Mouse (Mus musculus) testis, postnatal 10 days (tissue): ENCODE data around the gene Enpp6.
A peak's percentile ranks its signal among the peaks of the same experiment; 100 is the strongest.

Experiments used
- DNase-seq: peaks from one replicate; pipeline ENCODE4 v3.0.0; 2021; ENCODE audit warnings: low spot score

Gene Enpp6

DNA sequence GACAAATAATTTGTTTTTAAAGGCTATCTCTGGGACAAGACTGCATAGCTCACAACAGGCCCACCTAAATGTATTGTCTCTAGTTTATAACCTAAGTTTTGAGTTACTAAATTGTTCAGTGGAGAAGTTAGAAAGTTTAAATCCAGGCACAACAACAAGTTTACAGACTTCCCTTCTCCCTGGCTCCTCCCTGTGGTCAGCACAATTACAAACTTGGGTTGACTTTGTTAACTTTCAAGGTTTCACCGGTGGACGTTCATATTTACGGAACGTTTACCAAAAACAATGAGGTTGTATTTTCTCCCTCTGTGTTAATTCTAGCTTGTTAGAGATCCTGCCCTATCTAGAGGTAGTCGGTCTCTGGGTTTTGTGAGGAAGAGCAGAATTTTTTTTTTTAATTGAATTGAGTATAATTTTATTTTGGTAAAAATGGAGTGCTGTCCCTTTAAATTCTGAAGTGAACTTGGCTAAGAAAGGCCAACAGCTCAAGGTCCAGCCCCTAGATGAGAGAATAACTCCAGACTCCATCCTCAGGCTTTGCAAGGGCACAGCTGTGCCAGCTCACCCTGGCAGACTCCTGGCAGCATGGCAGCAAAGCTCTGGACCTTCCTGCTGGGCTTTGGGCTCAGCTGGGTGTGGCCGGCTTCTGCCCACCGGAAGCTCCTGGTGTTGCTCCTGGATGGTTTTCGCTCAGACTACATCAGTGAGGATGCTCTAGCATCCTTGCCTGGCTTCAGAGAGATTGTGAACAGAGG, at the start of gene Enpp6:
Gene Enpp6 (plus strand): TSS at position 502 of the 755 bp plus-strand sequence.
- no peak for DNase-seq

- peak; percentile 5 for DNase-seq
These were observed 48.5 kb upstream of the Enpp6 start for GRCm38 (mm10) chr8:46938218-46938617.

DNA sequence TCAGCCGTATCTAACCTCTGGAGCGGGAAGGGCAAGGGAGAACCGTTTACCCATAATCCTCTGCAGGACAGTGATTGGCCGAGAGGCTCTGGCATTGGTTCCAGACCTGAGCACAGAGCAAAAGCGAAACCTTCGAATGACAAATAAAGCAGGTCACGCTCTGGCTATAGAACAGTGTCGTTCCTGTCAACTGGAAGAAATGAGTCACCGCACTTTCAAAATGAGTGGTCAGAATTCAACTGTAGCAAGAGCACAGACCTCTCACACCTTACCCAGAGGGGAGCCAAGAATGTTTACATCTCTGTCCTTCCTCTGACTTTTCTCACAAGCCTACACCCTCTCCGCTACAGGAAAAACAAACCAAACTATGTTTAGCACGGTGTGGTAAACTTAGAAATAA, 45.4 kb upstream of the Enpp6 start:
- peak; percentile 23 for DNase-seq

- DNase-seq, result peak; percentile 27
These were observed 44.7 kb upstream of the Enpp6 start for GRCm38 (mm10) chr8:46941731-46942650.

DNA sequence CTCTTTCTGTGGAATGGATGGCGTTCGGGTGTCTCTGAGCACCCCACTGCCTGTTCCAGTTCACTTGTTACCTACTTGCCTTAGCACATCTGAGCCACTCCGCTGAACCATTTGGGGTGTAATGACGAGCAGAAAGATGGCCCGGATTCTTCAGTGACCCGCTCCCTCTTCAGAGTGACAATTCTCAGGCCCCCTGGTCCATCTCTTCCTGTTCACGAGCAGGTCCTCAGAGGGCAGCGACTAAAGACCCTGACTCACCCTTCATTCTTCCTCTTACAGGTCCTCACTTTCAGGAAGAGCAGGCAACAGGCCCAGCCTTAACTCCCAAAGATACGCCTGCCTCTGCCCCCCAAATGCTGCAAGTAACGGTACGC, 44.0 kb upstream of the Enpp6 start:
- peak; percentile 20 for DNase-seq

DNA sequence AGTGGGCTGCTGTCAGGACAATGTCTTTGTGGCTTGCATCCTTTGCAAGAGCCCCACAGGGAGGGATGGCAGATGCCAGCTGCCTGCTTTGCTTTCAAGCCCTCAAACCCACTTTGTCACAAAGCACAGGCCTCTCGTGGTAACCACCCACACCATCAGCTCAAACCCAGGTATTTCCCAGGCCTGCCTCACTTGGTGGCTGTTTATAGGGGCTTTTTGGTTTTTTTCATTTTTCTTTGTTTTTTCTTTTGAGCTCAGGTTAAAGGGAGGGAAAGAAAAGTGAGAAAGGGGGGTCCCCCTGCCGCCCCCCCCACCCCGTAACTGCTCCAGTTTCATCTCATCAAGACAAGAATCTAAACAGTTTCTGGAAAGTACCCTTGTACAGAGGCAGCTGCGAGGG, 43.4 kb upstream of the Enpp6 start:
- DNase-seq, result peak; percentile 19

DNA sequence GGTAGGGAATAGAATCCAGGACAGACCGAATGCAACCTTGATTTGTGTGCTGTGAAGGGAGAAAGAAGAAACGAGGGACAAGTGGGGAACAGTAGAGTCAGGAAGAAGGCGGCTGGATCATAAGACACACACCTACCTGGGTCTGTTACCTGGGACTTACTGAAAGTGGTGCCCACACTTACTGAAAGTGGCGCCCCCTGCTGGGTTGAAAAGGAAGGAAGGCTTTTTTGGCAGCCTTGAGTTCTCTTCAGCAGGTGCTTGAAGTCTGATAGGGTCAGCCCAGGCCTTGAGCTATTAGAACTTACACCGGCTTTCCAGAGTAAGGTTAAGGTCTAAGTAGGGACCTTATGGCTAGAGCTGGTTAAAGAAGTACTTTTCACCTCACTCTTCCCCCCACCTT, 40.5 kb upstream of the Enpp6 start:
- DNase-seq, result peak; percentile 60

DNA sequence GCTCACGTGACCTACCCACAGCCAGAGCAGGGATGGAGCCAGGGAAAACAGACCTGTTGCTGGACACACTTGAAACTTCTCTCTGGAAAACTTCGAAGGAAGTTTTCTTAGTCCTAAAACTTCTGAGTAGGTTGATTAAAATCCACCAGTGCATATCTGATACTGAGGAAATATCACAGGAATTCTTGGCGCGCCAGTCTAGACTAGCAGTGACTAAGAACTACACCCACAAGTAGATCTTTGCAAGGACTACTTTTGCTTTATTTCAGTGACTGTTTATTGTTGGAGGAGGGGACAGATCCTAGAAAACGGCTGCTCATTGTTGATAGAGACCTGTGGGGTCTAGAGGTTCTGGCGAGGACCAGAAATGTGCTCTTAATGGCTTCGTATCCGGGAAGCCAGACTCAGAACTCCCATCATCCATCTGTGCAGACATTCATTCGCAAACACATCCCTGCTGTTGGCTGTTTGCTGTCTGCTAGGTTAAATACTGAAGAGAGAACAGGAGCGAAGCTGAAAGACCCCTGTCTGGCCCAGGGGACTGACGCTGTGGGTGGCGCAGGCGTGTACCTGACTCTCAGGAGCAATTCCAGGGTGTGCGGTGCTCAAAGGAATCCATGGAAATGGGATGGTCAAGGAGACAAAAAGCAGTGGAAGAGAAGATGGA, 38.5 kb upstream of the Enpp6 start:
- DNase-seq, result no peak

GRCm38 (mm10) chr8:46953472-46953871, 33.2 kb upstream of the Enpp6 start:
- peak; percentile 89 for DNase-seq

GRCm38 (mm10) chr8:46962630-46963427, 23.9 kb upstream of the Enpp6 start:
- DNase-seq, result no peak

- DNase-seq, result no peak
These were observed 23.0 kb upstream of the Enpp6 start for GRCm38 (mm10) chr8:46963619-46964145.

DNA sequence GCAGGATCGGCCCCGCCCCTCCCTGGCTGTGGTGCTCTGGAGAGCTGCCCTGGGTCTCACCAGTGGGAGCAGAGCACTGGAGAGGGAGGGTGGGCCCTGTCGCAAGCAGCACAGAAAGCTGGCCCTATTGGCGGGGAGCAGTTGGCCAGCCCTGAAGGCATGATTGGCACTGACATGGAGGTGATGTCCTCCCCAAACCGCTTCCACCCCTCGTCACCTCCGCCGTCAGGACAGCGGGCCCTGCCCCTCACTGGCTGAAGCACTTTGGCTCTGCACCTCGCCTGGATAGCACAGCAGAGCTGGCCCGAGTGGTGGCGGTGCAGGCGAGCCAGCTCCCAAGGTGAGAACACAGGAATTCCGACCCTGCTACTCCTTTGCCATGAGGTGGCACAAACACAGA, 20.9 kb upstream of the Enpp6 start:
- DNase-seq, result no peak

- DNase-seq, result no peak
These were observed 18.0 kb upstream of the Enpp6 start for GRCm38 (mm10) chr8:46968721-46969120.

GRCm38 (mm10) chr8:46969386-46969785, 17.3 kb upstream of the Enpp6 start:
- no peak for DNase-seq

- no peak for DNase-seq
These were observed 9.3 kb upstream of the Enpp6 start for GRCm38 (mm10) chr8:46977376-46977775.

- no peak for DNase-seq
These were observed 4.5 kb upstream of the Enpp6 start for GRCm38 (mm10) chr8:46982166-46982565.

- no peak for DNase-seq
These were observed 3.9 kb upstream of the Enpp6 start for GRCm38 (mm10) chr8:46982770-46983169.

GRCm38 (mm10) chr8:46984647-46985046, 2.0 kb upstream of the Enpp6 start:
- no peak for DNase-seq

DNA sequence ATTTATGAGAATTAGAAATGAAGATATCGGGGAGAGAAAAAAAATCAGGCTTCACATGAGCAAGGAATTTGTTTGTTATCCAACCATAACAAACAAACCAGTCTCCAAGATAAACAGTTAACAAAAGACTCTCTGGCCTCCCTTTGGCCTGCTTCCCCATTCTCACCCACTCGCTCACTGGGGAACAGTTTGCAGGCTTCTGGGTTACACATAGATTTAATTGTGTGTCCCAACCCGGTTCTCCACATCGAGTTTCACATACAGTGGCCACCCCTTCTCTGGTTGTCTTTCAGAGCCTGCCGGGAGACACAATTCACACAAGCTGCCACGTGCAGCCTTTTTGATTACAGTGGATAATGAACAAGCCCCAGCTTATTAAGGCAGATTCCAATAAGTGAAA, 1.7 kb downstream of the Enpp6 start:
- DNase-seq, result no peak

DNA sequence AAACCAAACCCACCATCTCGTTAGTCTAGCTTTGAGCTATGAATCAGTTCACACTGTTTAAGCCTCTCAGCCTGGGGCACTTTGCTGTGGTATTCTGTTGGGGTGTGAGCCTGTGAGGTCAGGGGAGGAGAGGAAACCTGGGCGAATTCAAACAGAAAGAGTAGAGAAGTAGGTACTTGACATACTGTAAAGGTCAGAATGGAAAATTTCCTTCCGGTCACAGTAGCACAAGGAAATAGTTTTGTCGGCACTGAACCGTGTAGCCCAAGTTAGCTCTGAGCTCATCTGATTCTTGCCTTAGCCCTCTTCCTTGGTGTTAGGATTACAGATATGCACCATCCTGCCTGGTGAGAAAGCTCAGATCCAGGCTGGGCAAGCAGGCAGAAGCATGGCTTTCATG, 4.4 kb downstream of the Enpp6 start:
- no peak for DNase-seq

- no peak for DNase-seq
These were observed 5.9 kb downstream of the Enpp6 start for GRCm38 (mm10) chr8:46992579-46992978.
